Mouse (Mus musculus): Measurements from ENCODE around the gene Kcnn1.

GRCm38 (mm10) chr8:70865350-70866000 is 2.4 kb upstream of the Kcnn1 start:
- TF ChIP-seq CTCF (IDR thresholded peaks at IDR 0.05; ENCODE audit: borderline replicate concordance, insufficient read depth, low read depth, low read length) (no peak), POLR2A (IDR thresholded peaks at IDR 0.05; ENCODE audit: borderline replicate concordance, insufficient read depth, low read length) (peak; percentile 38; the same call in 1 of the 2 replicates)

All from cerebellum, adult 2 months (tissue).